ENCODE assay signal across 35 mouse cellular contexts in genomic region chr14:78530256-78530655, GRCm38 (mm10).
"Had no signal": no experiment of that assay in that cellular context is flagged by ENCODE, and none has a peak within 500 bp of the region (broad histone marks: within the 10 kb centered on the region; RNA-seq: fewer than 3 reads in every experiment).

No protein-coding gene starts in this region.

- DNase-seq: heart, postnatal 10 days; heart, postnatal 14 days; heart, postnatal 36 days; heart, postnatal 4 days; kidney, adult 11 months; kidney, adult 18-20 months; kidney, adult 2 months; kidney, adult 8-10 months; kidney, adult 9 months; kidney, postnatal 10 days; kidney, postnatal 14 days; kidney, postnatal 25 days; kidney, postnatal 36 days; kidney, postnatal 4 days; layer of hippocampus, adult 9-11 months; layer of hippocampus, postnatal 36 days had no signal

- H3K9me3 ChIP-seq: heart, embryonic 10.5 days; heart, embryonic 12.5 days; heart, embryonic 13.5 days; heart, embryonic 15.5 days; hindbrain, embryonic 10.5 days; hindbrain, embryonic 12.5 days; hindbrain, embryonic 13.5 days; hindbrain, embryonic 15.5 days; intestine, embryonic 15.5 days; kidney, embryonic 15.5 days had no signal

- H3K36me3 ChIP-seq: heart, embryonic 10.5 days; heart, embryonic 13.5 days; heart, embryonic 15.5 days; hindbrain, embryonic 12.5 days; hindbrain, embryonic 13.5 days; hindbrain, embryonic 15.5 days; intestine, embryonic 15.5 days; kidney, embryonic 15.5 days had no signal

- H3K27me3 ChIP-seq: heart, embryonic 12.5 days; heart, embryonic 13.5 days; heart, embryonic 15.5 days; hindbrain, embryonic 12.5 days; hindbrain, embryonic 13.5 days; hindbrain, embryonic 15.5 days; intestine, embryonic 15.5 days; kidney, embryonic 15.5 days had no signal

- H3K4me2 ChIP-seq: heart, embryonic 11.5 days; heart, embryonic 12.5 days; heart, embryonic 13.5 days; heart, embryonic 15.5 days; hindbrain, embryonic 12.5 days; hindbrain, embryonic 13.5 days; hindbrain, embryonic 14.5 days; hindbrain, embryonic 15.5 days; intestine, embryonic 15.5 days; kidney, embryonic 15.5 days had no signal

- H3K4me3 ChIP-seq: heart, embryonic 10.5 days; heart, embryonic 12.5 days; heart, embryonic 13.5 days; heart, embryonic 15.5 days; hindbrain, embryonic 10.5 days; hindbrain, embryonic 12.5 days; hindbrain, embryonic 13.5 days; hindbrain, embryonic 15.5 days; intestine, embryonic 15.5 days; kidney, embryonic 15.5 days; layer of hippocampus, adult 2 months had no signal

- ATAC-seq: hindbrain, embryonic 16.5 days; hindbrain, postnatal 0 days; inflammation-experienced regulatory T-cells, adult 6 months; intestine, embryonic 15.5 days; intestine, embryonic 16.5 days; intestine, postnatal 0 days had no signal

- H3K9ac ChIP-seq: heart, embryonic 12.5 days; heart, embryonic 13.5 days; heart, embryonic 15.5 days; hindbrain, embryonic 12.5 days; hindbrain, embryonic 13.5 days; hindbrain, embryonic 14.5 days; hindbrain, embryonic 15.5 days; intestine, embryonic 15.5 days; kidney, embryonic 15.5 days had no signal

- H3K27ac ChIP-seq: heart, embryonic 10.5 days; heart, embryonic 13.5 days; hindbrain, embryonic 10.5 days; hindbrain, embryonic 12.5 days; hindbrain, embryonic 13.5 days; hindbrain, embryonic 14.5 days; hindbrain, embryonic 15.5 days; hindbrain, postnatal 0 days; intestine, embryonic 15.5 days; kidney, postnatal 0 days had no signal
